16 mouse cellular contexts compared by ENCODE assay signal in the genomic region with DNA sequence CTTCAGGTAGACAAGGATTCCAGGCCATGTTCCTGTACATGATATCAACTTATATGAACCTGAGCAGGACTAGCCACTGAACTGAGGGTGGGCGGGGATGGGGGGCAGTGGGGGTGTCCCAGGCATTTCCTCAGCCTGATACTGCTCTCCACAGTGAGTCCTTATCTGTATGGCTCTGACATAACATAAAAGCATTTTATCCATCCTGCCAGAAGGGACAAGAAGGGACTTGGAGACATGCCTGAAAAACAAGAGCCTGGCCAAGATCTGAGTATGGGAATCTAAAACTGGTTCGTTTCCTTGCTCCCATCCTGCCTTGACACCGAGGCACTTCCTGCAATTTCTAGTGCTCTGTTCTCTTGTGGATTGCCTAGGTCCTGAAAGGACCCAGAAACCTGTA. TPM values are rescaled to one million over a fixed set of nuclear protein-coding genes. Genes with fewer than 3 reads are reported as not detected.
DNase-seq lines count a peak whose midpoint lies in the region; ATAC-seq lines count a peak whose summit lies in the region.
"Had no signal": no experiment of that assay in that cellular context is flagged by ENCODE, and none has a peak within 500 bp of the region (broad histone marks: within the 10 kb centered on the region; RNA-seq: fewer than 3 reads in every experiment).

No protein-coding gene starts in this region.

- H3K4me1 ChIP-seq in heart, embryonic 10.5 days: peaks cover 17% of the 10 kb centered on the region
- H3K4me1 ChIP-seq in heart, embryonic 16.5 days (ENCODE audit: control insufficient read depth, insufficient read depth, low read length): peaks cover 19% of the 10 kb centered on the region
- H3K4me1 ChIP-seq in lung, embryonic 16.5 days (replicated peaks; ENCODE audit: control insufficient read depth, insufficient read depth, low read length): peaks cover 13% of the 10 kb centered on the region

- ATAC-seq in heart, embryonic 16.5 days (replicated peaks; ENCODE audit: extremely low read depth, insufficient read depth, low FRiP score): peak; percentile 35; the same call in 1 of the 2 replicates
- peak; percentile 16; the same call in 1 of the 2 replicates for ATAC-seq in lung, embryonic 16.5 days (ENCODE audit: low read depth)
- no peak for ATAC-seq in megakaryocyte, adult 5-6 weeks (ENCODE audit: poor library complexity, severe bottlenecking)

- H3K27ac ChIP-seq in heart, embryonic 10.5 days: no peak overlapping the region
- peak overlapping the region; percentile 79 for H3K27ac ChIP-seq in heart, embryonic 16.5 days (ENCODE audit: low read length)
- H3K27ac ChIP-seq in lung, embryonic 16.5 days (ENCODE audit: low read length): 0 out of 2 replicates have a peak overlapping the region, but pooled peaks have one; percentile 40
- H3K27ac ChIP-seq: neural tube, embryonic 15.5 days had no signal

- no peak overlapping the region for H3K4me3 ChIP-seq in heart, embryonic 10.5 days
- H3K4me3 ChIP-seq in heart, embryonic 16.5 days (ENCODE audit: low read length): no peak overlapping the region
- no peak overlapping the region for H3K4me3 ChIP-seq in lung, embryonic 16.5 days (ENCODE audit: low read length)
- H3K4me3 ChIP-seq: neural tube, embryonic 15.5 days had no signal

- H3K4me2 ChIP-seq in heart, embryonic 16.5 days (ENCODE audit: low read depth, low read length): no peak overlapping the region
- no peak overlapping the region for H3K4me2 ChIP-seq in lung, embryonic 16.5 days (ENCODE audit: low read depth, low read length)
- H3K4me2 ChIP-seq: neural tube, embryonic 15.5 days had no signal

- no peak overlapping the region for H3K9ac ChIP-seq in heart, embryonic 16.5 days (ENCODE audit: low read length)
- no peak overlapping the region for H3K9ac ChIP-seq in lung, embryonic 16.5 days (ENCODE audit: low read length)
- H3K9ac ChIP-seq: neural tube, embryonic 15.5 days had no signal

- H3K36me3 ChIP-seq in heart, embryonic 10.5 days: no peaks in the 10 kb centered on the region
- no peaks in the 10 kb centered on the region for H3K36me3 ChIP-seq in heart, embryonic 16.5 days (ENCODE audit: control insufficient read depth, insufficient read depth)
- no peaks in the 10 kb centered on the region for H3K36me3 ChIP-seq in lung, embryonic 16.5 days (ENCODE audit: control insufficient read depth, insufficient read depth, low read length)
- H3K36me3 ChIP-seq: neural tube, embryonic 15.5 days had no signal

- peaks cover 5% of the 10 kb centered on the region; the same call in 1 of the 2 replicates for H3K27me3 ChIP-seq in heart, embryonic 10.5 days (ENCODE audit: insufficient read depth, poor library complexity, severe bottlenecking)
- H3K27me3 ChIP-seq in heart, embryonic 16.5 days (ENCODE audit: control insufficient read depth, insufficient read depth, low read length): no peaks in the 10 kb centered on the region
- no peaks in the 10 kb centered on the region for H3K27me3 ChIP-seq in lung, embryonic 16.5 days (ENCODE audit: control insufficient read depth, insufficient read depth, low read depth, low read length)
- H3K27me3 ChIP-seq: neural tube, embryonic 15.5 days had no signal

- no peaks in the 10 kb centered on the region for H3K9me3 ChIP-seq in heart, embryonic 10.5 days
- no peaks in the 10 kb centered on the region for H3K9me3 ChIP-seq in heart, embryonic 16.5 days (replicated peaks; ENCODE audit: control insufficient read depth, low read length)
- H3K9me3 ChIP-seq in lung, embryonic 16.5 days (ENCODE audit: control insufficient read depth, low read length): no peaks in the 10 kb centered on the region
- H3K9me3 ChIP-seq: neural tube, embryonic 15.5 days had no signal

- DNase-seq in heart, adult 11 months: peak; percentile 93
- DNase-seq in heart, embryonic 10.5 days (ENCODE audit: low spot score): no peak
- DNase-seq in MEL-GATA-1-ER (ENCODE audit: extremely low read depth, low read depth): peak; percentile 55
- no peak for DNase-seq in cerebellum, adult 9-11 months
- DNase-seq in urinary bladder, postnatal 36 days (ENCODE audit: low spot score in 2 of 2): no peak
- DNase-seq: cerebellum, adult 18-20 months; embryo, embryonic 11 days; kidney, adult 18-20 months; right cerebral cortex, adult 18-20 months; thymus, adult 2 months had no signal

- 55% methylated on average over 3 of the region's 3 CpGs for WGBS in heart, embryonic 10.5 days
- 42% methylated on average over 3 of the region's 3 CpGs for WGBS in heart, embryonic 16.5 days
- WGBS in lung, embryonic 16.5 days: 35% methylated on average over 3 of the region's 3 CpGs

RNA-seq across cellular contexts. Expression of a gene that starts 11.1 kb away (rescaled TPM):
- 0.14 TPM in 1 of 2 replicates, not detected in the other for polyA plus RNA-seq in heart, embryonic 10.5 days (2016; fragmentation: Nextera tagmentation; extraction: Ambion mirVana)
- polyA plus RNA-seq in heart, embryonic 16.5 days (2015; fragmentation: Nextera tagmentation; extraction: Ambion mirVana): 0.19 TPM in 1 of 2 replicates, not detected in the other
- polyA plus RNA-seq in lung, embryonic 16.5 days (2015; fragmentation: Nextera tagmentation; extraction: Ambion mirVana): 1.7 and 2.6 TPM in 2 replicates
- total RNA-seq in megakaryocyte, adult 5-6 weeks (2015): not detected in 2 replicates
- not detected in 2 replicates for total RNA-seq in megakaryocyte, adult 5-6 weeks (2017)
- total RNA-seq: heart, adult 18-20 months; midbrain, postnatal 0 days had no signal
- polyA plus RNA-seq: midbrain, postnatal 0 days; neural tube, embryonic 15.5 days had no signal

RNA-seq across cellular contexts. Expression of a gene that starts 25.9 kb away (rescaled TPM):
- 0.13 TPM in 1 of 2 replicates, not detected in the other for polyA plus RNA-seq in heart, embryonic 10.5 days (2016; fragmentation: Nextera tagmentation; extraction: Ambion mirVana)
- 0.30 TPM in 1 of 2 replicates, not detected in the other for polyA plus RNA-seq in heart, embryonic 16.5 days (2015; fragmentation: Nextera tagmentation; extraction: Ambion mirVana)
- 0.64 and 0.74 TPM in 2 replicates for polyA plus RNA-seq in lung, embryonic 16.5 days (2015; fragmentation: Nextera tagmentation; extraction: Ambion mirVana)
- total RNA-seq in megakaryocyte, adult 5-6 weeks (2015): not detected in 2 replicates
- not detected in 2 replicates for total RNA-seq in megakaryocyte, adult 5-6 weeks (2017)
- total RNA-seq: heart, adult 18-20 months; midbrain, postnatal 0 days had no signal
- polyA plus RNA-seq: midbrain, postnatal 0 days; neural tube, embryonic 15.5 days had no signal

RNA-seq across cellular contexts. Expression of a gene that starts 51.9 kb away (rescaled TPM):
- 52.2 and 53.2 TPM in 2 replicates for polyA plus RNA-seq in heart, embryonic 10.5 days (2016; fragmentation: Nextera tagmentation; extraction: Ambion mirVana)
- polyA plus RNA-seq in heart, embryonic 16.5 days (2015; fragmentation: Nextera tagmentation; extraction: Ambion mirVana): 59.3 and 62.9 TPM in 2 replicates
- 71.7 and 72.3 TPM in 2 replicates for polyA plus RNA-seq in lung, embryonic 16.5 days (2015; fragmentation: Nextera tagmentation; extraction: Ambion mirVana)
- total RNA-seq in megakaryocyte, adult 5-6 weeks (2015): 6.0 and 6.9 TPM in 2 replicates
- total RNA-seq in megakaryocyte, adult 5-6 weeks (2017): 6.4 and 10.8 TPM in 2 replicates

Comparison
In these comparisons a context has a peak if more than half of its experiments do, and no peak if none do; other contexts are left out.
1. DNase-seq: peak in heart, adult 11 months (single experiment) and MEL-GATA-1-ER (single experiment); none in heart, embryonic 10.5 days (single experiment), cerebellum, adult 9-11 months (single experiment) and urinary bladder, postnatal 36 days (0 of 2).